ENCODE assay signal across 8 mouse cellular contexts in the genomic region with DNA sequence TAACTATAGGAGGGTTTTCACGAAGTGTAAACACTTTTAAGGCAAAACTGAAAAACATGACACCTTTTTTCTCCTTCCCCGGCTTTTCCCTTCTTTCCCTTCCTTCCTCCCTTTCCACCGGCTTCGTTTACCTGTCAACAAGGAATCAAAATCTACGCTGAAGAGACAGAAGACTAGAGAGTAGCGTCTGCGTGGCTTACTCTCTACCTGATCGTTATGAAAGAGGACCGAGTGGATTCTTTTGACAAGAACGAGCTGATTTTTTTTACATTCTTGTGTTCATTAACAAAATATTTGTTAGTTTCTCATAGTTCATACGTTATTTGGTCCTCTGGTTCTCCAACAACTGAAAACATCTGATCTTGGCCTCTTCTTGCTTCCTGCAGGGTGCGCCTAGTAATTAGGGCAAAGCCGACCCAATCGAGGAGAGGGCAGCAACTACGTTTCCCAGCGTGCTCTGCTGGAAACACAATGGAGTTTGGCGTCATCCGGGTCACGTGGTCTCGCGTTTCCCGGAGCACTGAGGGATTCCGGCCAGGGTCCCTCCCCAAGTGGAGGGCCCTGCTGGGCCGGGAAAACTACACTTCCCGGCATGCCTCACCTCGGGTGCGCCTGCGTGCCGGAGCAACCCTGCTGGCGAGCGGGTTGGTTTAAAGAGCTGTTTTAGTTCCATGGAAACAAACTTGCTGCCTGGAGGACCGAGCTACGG. TPM values are rescaled to one million over a fixed set of nuclear protein-coding genes. Genes with fewer than 3 reads are reported as not detected.
DNase-seq lines count a peak whose midpoint lies in the region; ATAC-seq and TF ChIP-seq lines count a peak whose summit lies in the region.

A gene (plus strand): TSS at position 526 of the 709 bp plus-strand sequence.

- H3K4me3 ChIP-seq in C2C12 (ENCODE audit: insufficient read depth, poor library complexity, severe bottlenecking) = peak within 1 kb of the TSS; percentile 56
- peak within 1 kb of the TSS; percentile 64 for H3K4me3 ChIP-seq in heart, embryonic 13.5 days
- peak within 1 kb of the TSS; percentile 39 for H3K4me3 ChIP-seq in kidney, postnatal 0 days (replicated peaks; ENCODE audit: low read depth, low read length)
- peak within 1 kb of the TSS; percentile 53 for H3K4me3 ChIP-seq in liver, adult 2 months (ENCODE audit: insufficient read depth, low read depth, low read length)

- no peak for TF ChIP-seq POLR2A in liver, adult 2 months (IDR thresholded peaks at IDR 0.05; ENCODE audit: extremely low read depth, insufficient read depth, low read length)

- no peaks in the 10 kb centered on the region for H3K36me3 ChIP-seq in C2C12 (ENCODE audit: control insufficient read depth, insufficient read depth)
- H3K36me3 ChIP-seq in heart, embryonic 13.5 days = no peaks in the 10 kb centered on the region
- no peaks in the 10 kb centered on the region for H3K36me3 ChIP-seq in kidney, postnatal 0 days (ENCODE audit: insufficient read depth, low read length)
- no peaks in the 10 kb centered on the region for H3K36me3 ChIP-seq in liver, adult 2 months (ENCODE audit: control insufficient read depth, insufficient read depth, low read length)

- DNase-seq in brain, embryonic 18.5 days (ENCODE audit: low read depth, low spot score) = peak; percentile 97
- DNase-seq in fibroblast of lung, adult 2 months (ENCODE audit: low read depth) = peak; percentile 94
- DNase-seq in kidney, postnatal 0 days (ENCODE audit: low spot score) = peak; percentile 98
- DNase-seq in liver, adult 2 months (ENCODE audit: extremely low read depth, low read depth, low spot score) = peak; percentile 95
- DNase-seq in spleen, postnatal 36 days (ENCODE audit: low spot score in 2 of 2) = peak; percentile 75 to 76

- no peak for TF ChIP-seq CTCF in C2C12 (IDR thresholded peaks at IDR 0.05; ENCODE audit: control insufficient read depth, insufficient read depth, insufficient read length)
- peak; percentile 46; the same call in 1 of the 2 replicates for TF ChIP-seq CTCF in kidney, postnatal 0 days (IDR thresholded peaks at IDR 0.05; ENCODE audit: low read depth)
- TF ChIP-seq CTCF in liver, adult 2 months (IDR thresholded peaks at IDR 0.05; ENCODE audit: low read depth, low read length) = peak; percentile 6

- H3K79me3 ChIP-seq in C2C12 (ENCODE audit: low read depth) = no peaks in the 10 kb centered on the region

- H3K27me3 ChIP-seq in C2C12 (ENCODE audit: control insufficient read depth, insufficient read depth, insufficient read length) = no peaks in the 10 kb centered on the region
- no peaks in the 10 kb centered on the region for H3K27me3 ChIP-seq in heart, embryonic 13.5 days (replicated peaks)
- no peaks in the 10 kb centered on the region for H3K27me3 ChIP-seq in kidney, postnatal 0 days (ENCODE audit: insufficient read depth, low read length)
- H3K27me3 ChIP-seq in liver, adult 2 months (ENCODE audit: control insufficient read depth, insufficient read depth, low read length) = no peaks in the 10 kb centered on the region

- H3K9ac ChIP-seq in heart, embryonic 13.5 days = peak within 1 kb of the TSS; percentile 79
- H3K9ac ChIP-seq in kidney, postnatal 0 days (ENCODE audit: low read depth, low read length) = peak within 1 kb of the TSS; percentile 38; the same call in 1 of the 2 replicates
- 0 out of 2 replicates have a peak within 1 kb of the TSS, but pooled peaks have one; percentile 27 for H3K9ac ChIP-seq in liver, adult 2 months (ENCODE audit: low read depth, low read length)

- peak within 1 kb of the TSS; percentile 76 for H3K4me2 ChIP-seq in heart, embryonic 13.5 days
- peak within 1 kb of the TSS; percentile 64 for H3K4me2 ChIP-seq in kidney, postnatal 0 days (ENCODE audit: low read length)

- peaks cover 7% of the 10 kb centered on the region for H3K4me1 ChIP-seq in heart, embryonic 13.5 days
- H3K4me1 ChIP-seq in kidney, postnatal 0 days (replicated peaks; ENCODE audit: insufficient read depth, low read length) = no peaks in the 10 kb centered on the region
- H3K4me1 ChIP-seq in liver, adult 2 months (ENCODE audit: control insufficient read depth, insufficient read depth, low read length) = peaks cover 3% of the 10 kb centered on the region; the same call in 1 of the 2 replicates

- H3K9me3 ChIP-seq in heart, embryonic 13.5 days = no peaks in the 10 kb centered on the region
- no peaks in the 10 kb centered on the region for H3K9me3 ChIP-seq in kidney, postnatal 0 days (replicated peaks; ENCODE audit: low read length)

- no peaks in the 10 kb centered on the region for H3K79me2 ChIP-seq in C2C12 (ENCODE audit: control insufficient read depth, insufficient read depth)
- no peaks in the 10 kb centered on the region for H3K79me2 ChIP-seq in liver, adult 2 months (ENCODE audit: control insufficient read depth, insufficient read depth, low read length)

- H3ac ChIP-seq in C2C12 (ENCODE audit: control insufficient read depth, insufficient read length, low read depth) = peak within 1 kb of the TSS; percentile 70

- 19% methylated on average over 33 of the region's 33 CpGs for WGBS in heart, embryonic 13.5 days
- 19% methylated on average over 33 of the region's 33 CpGs for WGBS in kidney, postnatal 0 days
- 18% methylated on average over 33 of the region's 33 CpGs for WGBS in liver, adult 2 months

- ATAC-seq in heart, embryonic 13.5 days (ENCODE audit: extremely low read depth, insufficient number of reproducible peaks, low FRiP score, low TSS enrichment) = peak; percentile 98
- ATAC-seq in kidney, postnatal 0 days (replicated peaks; ENCODE audit: low FRiP score, low read depth) = peak; percentile 100
- ATAC-seq in monocyte, adult 5-6 weeks (replicated peaks; ENCODE audit: insufficient number of reproducible peaks, low FRiP score, low TSS enrichment, poor library complexity, severe bottlenecking) = peak; percentile 92

- no peak within 1 kb of the TSS for H3K27ac ChIP-seq in heart, embryonic 13.5 days (replicated peaks)
- no peak within 1 kb of the TSS for H3K27ac ChIP-seq in kidney, postnatal 0 days
- no peak within 1 kb of the TSS for H3K27ac ChIP-seq in liver, adult 2 months (replicated peaks; ENCODE audit: insufficient read depth, low read depth, low read length)

TF ChIP-seq in C2C12, 6 proteins besides CTCF, POLR2A, EP300 and RAD21:
- TF ChIP-seq MAX (IDR thresholded peaks at IDR 0.05) (peak; percentile 20), USF1 (IDR thresholded peaks at IDR 0.05; ENCODE audit: low read depth) (peak; percentile 99), FOSL1 (IDR thresholded peaks at IDR 0.05; ENCODE audit: insufficient read depth, low read length, poor library complexity, severe bottlenecking) (no peak)
TF ChIP-seq in C2C12: peak in this region for 2.

RNA-seq across cellular contexts. Expression of the gene that starts here (rescaled TPM):
- polyA plus RNA-seq in C2C12 (2012; fragmentation: generic; extraction: Trizol) = 0.06 TPM
- polyA plus RNA-seq in heart, embryonic 13.5 days (2015; fragmentation: Nextera tagmentation; extraction: Ambion mirVana) = 0.27 and 0.38 TPM in 2 replicates
- 0.13 and 0.18 TPM in 2 replicates for polyA plus RNA-seq in kidney, postnatal 0 days (2015; fragmentation: Nextera tagmentation; extraction: Ambion mirVana)
- 0.09 TPM in 1 of 2 replicates, not detected in the other for total RNA-seq in liver, adult 2 months (2014; rRNA removed)
- polyA plus RNA-seq in liver, adult 2 months (2012; rRNA removed) = not detected in 2 replicates
- 0.57 to 0.64 TPM in 2 of 3 replicates, not detected in the other for total RNA-seq in monocyte, adult 5-6 weeks (2017)

Comparison
In these comparisons a context has a peak if more than half of its experiments do, and no peak if none do; other contexts are left out.
1. Peak in ATAC-seq, H3K4me3 ChIP-seq, H3K9ac ChIP-seq and H3K4me2 ChIP-seq in heart, embryonic 13.5 days; RNA of the gene not detected or under 1 TPM.
2. Peak in DNase-seq, ATAC-seq, H3K4me3 ChIP-seq, H3K9ac ChIP-seq and H3K4me2 ChIP-seq in kidney, postnatal 0 days; RNA of the gene not detected or under 1 TPM.
3. Peak in DNase-seq, H3K4me3 ChIP-seq and H3K9ac ChIP-seq in liver, adult 2 months; RNA of the gene not detected or under 1 TPM.
4. Peak in ATAC-seq in monocyte, adult 5-6 weeks; RNA of the gene not detected or under 1 TPM.
5. H3K9ac ChIP-seq: peak in every context shown above with its lines; median percentile 79 in heart, embryonic 13.5 days; 38 in kidney, postnatal 0 days; 27 in liver, adult 2 months.